Mouse (Mus musculus): ENCODE measurements at regions not wholly inside any gene's neighbourhood (a gene's known extent, or its start where the extent isn't known, plus 50 kb on each side); places are given as distances from the start of the nearest gene placed in this dataset.

GRCm38 (mm10) chr2:103900384-103900783 lies 57.4 kb upstream of the Lmo2 start:
- Histone ChIP-seq H3K27me3 (ENCODE audit: control insufficient read depth, insufficient read depth, insufficient read length) (peaks cover 22% of the 10 kb centered on the region), H3K36me3 (ENCODE audit: control insufficient read depth, insufficient read depth) (no peaks in the 10 kb centered on the region), H3K79me2 (ENCODE audit: control insufficient read depth, insufficient read depth) (no peaks in the 10 kb centered on the region), H3K4me3 (ENCODE audit: insufficient read depth, poor library complexity, severe bottlenecking) (no peak overlapping the region), H3ac (ENCODE audit: control insufficient read depth, insufficient read length, low read depth) (no peak overlapping the region), H3K79me3 (ENCODE audit: low read depth) (no peaks in the 10 kb centered on the region)
- TF ChIP-seq CEBPB (IDR thresholded peaks at IDR 0.05; ENCODE audit: low read depth) (no peak), USF1 (IDR thresholded peaks at IDR 0.05; ENCODE audit: low read depth) (no peak), FOSL1 (IDR thresholded peaks at IDR 0.05; ENCODE audit: insufficient read depth, low read length, poor library complexity, severe bottlenecking) (no peak), MYOG (IDR thresholded peaks at IDR 0.05; ENCODE audit: control insufficient read depth, extremely low read depth, insufficient read length) (no peak), MYOD1 (IDR thresholded peaks at IDR 0.05; ENCODE audit: control insufficient read depth, insufficient read length, low read depth) (no peak), CTCF (IDR thresholded peaks at IDR 0.05; ENCODE audit: control insufficient read depth, insufficient read depth, insufficient read length) (no peak), MAX (IDR thresholded peaks at IDR 0.05) (no peak)

DNA sequence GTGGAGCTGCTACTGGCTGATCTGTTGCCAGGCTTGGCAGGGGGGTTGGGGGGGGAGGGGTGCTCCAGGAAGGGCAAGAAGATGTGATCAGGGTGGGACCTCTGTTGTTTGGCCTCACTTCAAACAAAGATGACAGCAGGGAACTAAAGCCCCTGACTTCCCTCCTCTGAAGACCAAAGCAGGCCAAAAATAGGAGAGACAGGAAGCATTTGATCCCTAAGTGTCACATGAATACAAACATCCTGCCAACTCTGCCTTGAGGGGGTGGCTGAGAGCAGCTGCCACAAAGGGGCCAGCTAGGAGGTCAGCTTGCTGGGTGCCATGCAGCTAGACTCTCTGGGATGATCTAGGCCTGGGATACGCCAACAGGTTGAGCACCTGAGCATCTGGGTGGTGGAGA lies 56.3 kb upstream of the Lmo2 start:
- Histone ChIP-seq H3K27me3 (ENCODE audit: control insufficient read depth, insufficient read depth, insufficient read length) (peaks cover 26% of the 10 kb centered on the region), H3ac (ENCODE audit: control insufficient read depth, insufficient read length, low read depth) (no peak overlapping the region)

DNA sequence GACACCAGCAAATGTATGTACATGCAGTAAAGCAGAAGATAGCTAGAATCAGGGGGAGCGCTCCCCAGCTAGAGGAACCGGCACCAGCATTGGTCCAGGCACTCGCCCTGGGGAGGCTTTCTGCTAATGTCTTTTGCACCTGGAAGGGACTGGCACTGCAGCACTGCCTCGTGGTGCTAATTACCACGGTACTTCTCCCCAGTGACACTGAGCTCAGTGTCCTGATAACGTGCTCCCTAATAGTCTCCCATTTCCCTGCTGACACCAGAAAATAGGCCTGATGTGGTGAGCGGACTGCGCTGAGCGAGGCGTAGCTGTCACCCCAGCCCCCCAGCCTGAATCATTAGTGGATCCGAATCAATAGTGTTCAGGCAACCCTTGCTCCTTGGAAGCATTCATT lies 55.0 kb upstream of the Lmo2 start:
- no peak for TF ChIP-seq MYOG (IDR thresholded peaks at IDR 0.05; ENCODE audit: control insufficient read depth, extremely low read depth, insufficient read length)
- TF ChIP-seq USF1 (IDR thresholded peaks at IDR 0.05; ENCODE audit: low read depth): no peak
- no peak for TF ChIP-seq CTCF (IDR thresholded peaks at IDR 0.05; ENCODE audit: control insufficient read depth, insufficient read depth, insufficient read length)
- TF ChIP-seq MYOD1 (IDR thresholded peaks at IDR 0.05; ENCODE audit: control insufficient read depth, insufficient read length, low read depth): no peak
- no peak for TF ChIP-seq CEBPB (IDR thresholded peaks at IDR 0.05; ENCODE audit: low read depth)
- no peak for TF ChIP-seq FOSL1 (IDR thresholded peaks at IDR 0.05; ENCODE audit: insufficient read depth, low read length, poor library complexity, severe bottlenecking)
- TF ChIP-seq MAX (IDR thresholded peaks at IDR 0.05): no peak
- H3K36me3 ChIP-seq (ENCODE audit: control insufficient read depth, insufficient read depth): no peaks in the 10 kb centered on the region
- H3K79me3 ChIP-seq (ENCODE audit: low read depth): no peaks in the 10 kb centered on the region
- H3K4me3 ChIP-seq (ENCODE audit: insufficient read depth, poor library complexity, severe bottlenecking): no peak overlapping the region
- H3K79me2 ChIP-seq (ENCODE audit: control insufficient read depth, insufficient read depth): no peaks in the 10 kb centered on the region
- peaks cover 22% of the 10 kb centered on the region for H3K27me3 ChIP-seq (ENCODE audit: control insufficient read depth, insufficient read depth, insufficient read length)
- H3ac ChIP-seq (ENCODE audit: control insufficient read depth, insufficient read length, low read depth): no peak overlapping the region

More for the DNA sequence above, 56.3 kb upstream of the Lmo2 start:
- no peaks in the 10 kb centered on the region for H3K36me3 ChIP-seq (ENCODE audit: control insufficient read depth, insufficient read depth)
- no peak overlapping the region for H3K4me3 ChIP-seq (ENCODE audit: insufficient read depth, poor library complexity, severe bottlenecking)
- no peaks in the 10 kb centered on the region for H3K79me2 ChIP-seq (ENCODE audit: control insufficient read depth, insufficient read depth)
- no peaks in the 10 kb centered on the region for H3K79me3 ChIP-seq (ENCODE audit: low read depth)
- TF ChIP-seq MYOD1 (IDR thresholded peaks at IDR 0.05; ENCODE audit: control insufficient read depth, insufficient read length, low read depth): no peak

DNA sequence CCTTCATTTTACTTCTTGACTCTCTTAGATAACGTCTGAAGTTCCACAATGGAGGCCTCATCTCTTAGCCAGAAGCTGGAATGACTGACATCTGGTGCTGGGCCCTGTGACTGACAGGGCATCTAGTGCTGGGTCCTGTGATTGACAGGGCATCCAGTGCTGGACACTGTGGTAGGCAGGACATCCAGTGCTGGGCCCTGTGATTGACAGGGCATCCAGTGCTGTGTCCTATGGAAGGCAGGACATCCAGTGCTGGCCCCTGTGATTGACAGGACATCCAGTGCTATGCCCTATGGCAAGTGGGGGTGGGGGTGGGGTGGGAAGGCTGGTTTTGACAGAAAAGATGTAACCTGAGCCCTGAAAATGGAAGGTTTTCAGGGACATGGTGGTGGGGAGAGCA lies 52.1 kb upstream of the Lmo2 start:
- Histone ChIP-seq H3K27me3 (ENCODE audit: control insufficient read depth, insufficient read depth, insufficient read length) (peaks cover 38% of the 10 kb centered on the region), H3K79me2 (ENCODE audit: control insufficient read depth, insufficient read depth) (no peaks in the 10 kb centered on the region), H3K36me3 (ENCODE audit: control insufficient read depth, insufficient read depth) (no peaks in the 10 kb centered on the region), H3ac (ENCODE audit: control insufficient read depth, insufficient read length, low read depth) (no peak overlapping the region), H3K79me3 (ENCODE audit: low read depth) (no peaks in the 10 kb centered on the region), H3K4me3 (ENCODE audit: insufficient read depth, poor library complexity, severe bottlenecking) (no peak overlapping the region)
- TF ChIP-seq MYOD1 (IDR thresholded peaks at IDR 0.05; ENCODE audit: control insufficient read depth, insufficient read length, low read depth): no peak
- no peak for TF ChIP-seq CEBPB (IDR thresholded peaks at IDR 0.05; ENCODE audit: low read depth)

GRCm38 (mm10) chr2:103906581-103907184 lies 51.1 kb upstream of the Lmo2 start:
- peaks cover 39% of the 10 kb centered on the region for H3K27me3 ChIP-seq (ENCODE audit: control insufficient read depth, insufficient read depth, insufficient read length)
- no peaks in the 10 kb centered on the region for H3K79me3 ChIP-seq (ENCODE audit: low read depth)
- H3ac ChIP-seq (ENCODE audit: control insufficient read depth, insufficient read length, low read depth): no peak overlapping the region
- no peak overlapping the region for H3K4me3 ChIP-seq (ENCODE audit: insufficient read depth, poor library complexity, severe bottlenecking)
- no peaks in the 10 kb centered on the region for H3K79me2 ChIP-seq (ENCODE audit: control insufficient read depth, insufficient read depth)
- no peaks in the 10 kb centered on the region for H3K36me3 ChIP-seq (ENCODE audit: control insufficient read depth, insufficient read depth)
- TF ChIP-seq MYOG (IDR thresholded peaks at IDR 0.05; ENCODE audit: control insufficient read depth, extremely low read depth, insufficient read length): no peak
- TF ChIP-seq CTCF (IDR thresholded peaks at IDR 0.05; ENCODE audit: control insufficient read depth, insufficient read depth, insufficient read length): no peak
- TF ChIP-seq FOSL1 (IDR thresholded peaks at IDR 0.05; ENCODE audit: insufficient read depth, low read length, poor library complexity, severe bottlenecking): no peak
- TF ChIP-seq USF1 (IDR thresholded peaks at IDR 0.05; ENCODE audit: low read depth): no peak
- TF ChIP-seq MAX (IDR thresholded peaks at IDR 0.05): no peak
- no peak for TF ChIP-seq CEBPB (IDR thresholded peaks at IDR 0.05; ENCODE audit: low read depth)
- no peak for TF ChIP-seq MYOD1 (IDR thresholded peaks at IDR 0.05; ENCODE audit: control insufficient read depth, insufficient read length, low read depth)

Measured in C2C12 (cell line).